Mouse (Mus musculus) forebrain, embryonic 16.5 days (tissue): ENCODE data around the gene Dnmbp. TPM values are rescaled to one million over a fixed set of nuclear protein-coding genes. Genes with fewer than 3 reads are reported as not detected.

Experiments
- ATAC-seq: fragments of 200-750 bp; cut with Nextera tagmentation; 2 replicates; pipeline ENCODE4 v1.8.0; 2017; ENCODE audit warnings: mild to moderate bottlenecking, moderate library complexity
- H3K27ac ChIP-seq: fragments of 300-500 bp; sonication (generic); 2 replicates; pipeline ENCODE4 v1.5.1; 2014; ENCODE audit warnings: low read length, control low read depth
- H3K27me3 ChIP-seq: fragments of 300-500 bp; sonication (generic); replicated peaks from 2 replicates; pipeline ENCODE4 v1.6.1; 2014; ENCODE audit warnings: low read length; ENCODE audit not compliant: control insufficient read depth, insufficient read depth
- H3K36me3 ChIP-seq: fragments of 300-500 bp; sonication (generic); 2 replicates; pipeline ENCODE4 v1.6.1; 2014; ENCODE audit not compliant: control insufficient read depth, insufficient read depth
- H3K4me1 ChIP-seq: fragments of 300-500 bp; sonication (generic); replicated peaks from 2 replicates; pipeline ENCODE4 v1.6.1; 2014; ENCODE audit warnings: low read length; ENCODE audit not compliant: control insufficient read depth, insufficient read depth
- H3K4me2 ChIP-seq: fragments of 300-500 bp; sonication (generic); 2 replicates; pipeline ENCODE4 v1.6.1; 2014; ENCODE audit warnings: mild to moderate bottlenecking, low read length, control low read depth
- H3K4me3 ChIP-seq: fragments of 300-500 bp; sonication (generic); replicated peaks from 2 replicates; pipeline ENCODE4 v1.5.1; 2014; ENCODE audit warnings: mild to moderate bottlenecking, low read length, control low read depth
- H3K9ac ChIP-seq: fragments of 300-500 bp; sonication (generic); replicated peaks from 2 replicates; pipeline ENCODE4 v1.6.1; 2014; ENCODE audit warnings: low read depth, low read length, control low read depth
- H3K9me3 ChIP-seq: fragments of 300-500 bp; sonication (generic); 2 replicates; pipeline ENCODE4 v1.6.1; 2016; ENCODE audit warnings: low read length; ENCODE audit not compliant: control insufficient read depth
- WGBS: fragments of 180-500 bp; shearing (Covaris S2); extraction: QIAGEN DNeasy Blood & Tissue Kit; methylation state at CpG from one replicate; pipeline ENCODE4 v1.1.7; 2014; 5-methylcytosine and 5-hydroxymethylcytosine counted together
- polyA plus RNA-seq: library from polyadenylated mRNA; unstranded; fragments of >200 nt; fragmentation: Nextera tagmentation; extraction: Ambion mirVana; gene quantifications from 2 replicates; pipeline ENCODE4 v1.2.1, GENCODE M21; 2015

Gene Dnmbp
- 7.3 and 8.3 TPM in 2 replicates for polyA plus RNA-seq

GRCm38 (mm10) chr19:43939769-43940689 is at the start of gene Dnmbp:
TSS of gene Dnmbp (minus strand) at chr19:43940191.
- no peaks in the 10 kb centered on the region for H3K9me3 ChIP-seq
- H3K4me2 ChIP-seq, result peak within 1 kb of the TSS; percentile 71
- H3K27ac ChIP-seq, result no peak within 1 kb of the TSS
- peak; percentile 90 for ATAC-seq
- no peaks in the 10 kb centered on the region for H3K27me3 ChIP-seq
- H3K4me1 ChIP-seq, result 0 out of 2 replicates have a peak, but pooled peaks cover 7% of the 10 kb centered on the region
- H3K9ac ChIP-seq, result peak within 1 kb of the TSS; percentile 77
- H3K4me3 ChIP-seq, result peak within 1 kb of the TSS; percentile 74
- no peaks in the 10 kb centered on the region for H3K36me3 ChIP-seq
- 7% methylated on average over 52 of the region's 94 CpGs for WGBS

GRCm38 (mm10) chr19:43986069-43986794 is 46.2 kb upstream of the Dnmbp start, which contains the start of gene Cpn1:
TSS of gene Cpn1 (minus strand) at chr19:43986556.
- ATAC-seq, result no peak
- no peaks in the 10 kb centered on the region for H3K9me3 ChIP-seq
- no peaks in the 10 kb centered on the region for H3K27me3 ChIP-seq
- no peak within 1 kb of the TSS for H3K9ac ChIP-seq
- WGBS, result 15% methylated on average over 30 of the region's 30 CpGs
- no peaks in the 10 kb centered on the region for H3K36me3 ChIP-seq
- H3K4me3 ChIP-seq, result no peak within 1 kb of the TSS
- H3K4me2 ChIP-seq, result peak within 1 kb of the TSS; percentile 25; the same call in 1 of the 2 replicates
- no peaks in the 10 kb centered on the region for H3K4me1 ChIP-seq
- no peak within 1 kb of the TSS for H3K27ac ChIP-seq

GRCm38 (mm10) chr19:43981992-43982391 is 42.0 kb upstream of the Dnmbp start:
- Histone ChIP-seq H3K4me3 (no peak overlapping the region), H3K36me3 (no peaks in the 10 kb centered on the region), H3K4me2 (no peak overlapping the region), H3K4me1 (no peaks in the 10 kb centered on the region), H3K9ac (no peak overlapping the region), H3K27me3 (no peaks in the 10 kb centered on the region), H3K27ac (no peak overlapping the region), H3K9me3 (no peaks in the 10 kb centered on the region)
- 91% methylated on average over 5 of the region's 5 CpGs for WGBS
- no peak for ATAC-seq

DNA sequence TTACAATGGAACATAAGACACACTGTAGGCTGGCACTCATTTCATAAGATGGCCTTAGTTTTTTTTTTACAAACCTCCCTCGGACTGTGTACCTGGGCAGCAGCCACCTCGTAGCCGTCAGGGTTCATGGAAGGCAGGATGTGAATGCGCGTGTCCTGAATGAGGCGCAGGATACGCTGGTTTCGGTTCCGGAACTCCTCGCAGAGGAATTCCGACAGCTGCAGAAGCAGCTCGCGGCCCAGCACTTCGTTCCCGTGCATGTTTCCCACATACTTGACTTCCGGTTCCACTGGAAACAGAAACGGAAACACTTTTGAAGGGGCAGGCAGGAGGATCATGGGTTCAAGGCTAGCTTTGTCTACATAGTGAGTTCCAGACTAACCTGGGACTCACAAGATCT is 40.7 kb upstream of the Dnmbp start:
- no peak overlapping the region for H3K27ac ChIP-seq
- no peaks in the 10 kb centered on the region for H3K9me3 ChIP-seq
- no peak overlapping the region for H3K4me2 ChIP-seq
- no peak for ATAC-seq
- no peaks in the 10 kb centered on the region for H3K27me3 ChIP-seq
- 97% methylated on average over 17 of the region's 17 CpGs for WGBS
- no peak overlapping the region for H3K4me3 ChIP-seq
- H3K36me3 ChIP-seq, result no peaks in the 10 kb centered on the region
- no peak overlapping the region for H3K9ac ChIP-seq
- no peaks in the 10 kb centered on the region for H3K4me1 ChIP-seq

DNA sequence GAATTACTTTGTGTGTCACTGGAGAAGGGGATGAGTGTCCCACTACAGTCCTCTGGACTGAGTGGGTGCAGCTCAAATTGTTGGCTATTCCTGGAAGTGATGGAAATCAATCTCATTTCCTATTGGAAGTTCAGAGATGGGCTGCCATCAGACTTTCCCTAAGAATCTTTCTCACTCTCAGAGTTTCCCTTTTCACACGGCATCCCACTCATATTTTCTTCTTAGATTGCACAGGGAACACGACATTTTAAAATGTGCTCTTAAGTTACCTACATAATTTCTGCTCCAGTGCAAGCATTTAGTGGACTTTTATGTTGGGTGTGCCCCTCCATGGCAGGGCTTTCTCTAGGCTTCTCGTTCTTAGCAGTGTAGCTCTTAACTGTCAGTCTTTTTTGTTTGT is 37.8 kb upstream of the Dnmbp start:
- H3K9me3 ChIP-seq, result no peaks in the 10 kb centered on the region
- WGBS, result 83% methylated on average over 3 of the region's 3 CpGs

DNA sequence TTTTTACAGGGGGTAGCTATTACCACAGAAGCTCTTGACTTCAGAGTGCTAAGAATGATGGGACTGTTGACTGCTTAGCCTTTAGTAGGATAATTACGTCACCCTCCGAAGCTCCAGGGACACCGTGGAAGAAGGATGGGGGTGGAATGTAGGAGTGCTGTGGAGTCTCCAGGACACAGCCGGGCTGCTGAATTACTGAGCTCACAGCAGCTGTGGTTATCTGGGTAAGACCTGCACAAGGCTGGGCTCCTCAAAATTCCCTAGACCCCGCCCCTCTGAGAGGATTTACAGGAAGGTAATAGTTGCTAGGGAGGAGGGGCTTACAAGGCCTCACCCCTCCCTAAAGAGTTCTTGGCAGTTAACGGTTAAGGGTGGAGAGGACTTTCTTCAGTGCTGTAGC is 36.7 kb upstream of the Dnmbp start:
- Histone ChIP-seq H3K4me2 (no peak overlapping the region), H3K9ac (no peak overlapping the region), H3K9me3 (no peaks in the 10 kb centered on the region), H3K4me1 (no peaks in the 10 kb centered on the region), H3K27me3 (no peaks in the 10 kb centered on the region), H3K4me3 (no peak overlapping the region), H3K36me3 (no peaks in the 10 kb centered on the region), H3K27ac (no peak overlapping the region)
- ATAC-seq, result no peak
- WGBS, result 85% methylated on average over 6 of the region's 6 CpGs

More for the DNA sequence above, 37.8 kb upstream of the Dnmbp start:
- Histone ChIP-seq H3K4me1 (no peaks in the 10 kb centered on the region), H3K36me3 (no peaks in the 10 kb centered on the region), H3K27ac (no peak overlapping the region), H3K4me3 (no peak overlapping the region), H3K4me2 (no peak overlapping the region), H3K27me3 (no peaks in the 10 kb centered on the region), H3K9ac (no peak overlapping the region)
- ATAC-seq, result no peak

DNA sequence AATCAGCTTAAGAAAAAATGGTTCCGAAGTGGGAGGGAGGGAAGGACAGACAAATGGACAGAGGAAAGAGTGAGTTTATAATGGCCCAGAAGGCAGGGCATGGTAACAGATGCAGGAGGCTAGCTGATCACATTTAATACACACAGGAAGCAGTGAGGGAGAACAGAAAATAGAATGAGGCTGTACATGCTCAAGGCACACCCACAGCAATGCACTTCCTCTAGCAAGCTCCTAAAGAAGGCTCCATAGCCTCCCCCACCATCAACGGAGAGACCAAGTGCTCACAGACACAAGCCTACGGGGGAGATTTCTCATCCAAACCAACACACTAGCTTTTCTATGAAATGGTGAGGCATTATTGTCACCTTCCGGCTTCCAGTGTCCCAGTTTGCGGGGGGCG is 34.2 kb upstream of the Dnmbp start:
- Histone ChIP-seq H3K9me3 (no peaks in the 10 kb centered on the region), H3K27me3 (no peaks in the 10 kb centered on the region), H3K36me3 (no peaks in the 10 kb centered on the region), H3K4me1 (no peaks in the 10 kb centered on the region), H3K27ac (no peak overlapping the region), H3K4me2 (no peak overlapping the region), H3K9ac (no peak overlapping the region), H3K4me3 (no peak overlapping the region)
- 92% methylated on average over 6 of the region's 6 CpGs for WGBS
- ATAC-seq, result no peak

GRCm38 (mm10) chr19:43973711-43974110 is 33.7 kb upstream of the Dnmbp start:
- Histone ChIP-seq H3K4me2 (no peak overlapping the region), H3K9ac (no peak overlapping the region), H3K9me3 (no peaks in the 10 kb centered on the region), H3K27ac (no peak overlapping the region), H3K4me1 (no peaks in the 10 kb centered on the region), H3K4me3 (no peak overlapping the region), H3K27me3 (no peaks in the 10 kb centered on the region), H3K36me3 (no peaks in the 10 kb centered on the region)
- ATAC-seq, result no peak
- WGBS, result 87% methylated on average over 9 of the region's 9 CpGs

DNA sequence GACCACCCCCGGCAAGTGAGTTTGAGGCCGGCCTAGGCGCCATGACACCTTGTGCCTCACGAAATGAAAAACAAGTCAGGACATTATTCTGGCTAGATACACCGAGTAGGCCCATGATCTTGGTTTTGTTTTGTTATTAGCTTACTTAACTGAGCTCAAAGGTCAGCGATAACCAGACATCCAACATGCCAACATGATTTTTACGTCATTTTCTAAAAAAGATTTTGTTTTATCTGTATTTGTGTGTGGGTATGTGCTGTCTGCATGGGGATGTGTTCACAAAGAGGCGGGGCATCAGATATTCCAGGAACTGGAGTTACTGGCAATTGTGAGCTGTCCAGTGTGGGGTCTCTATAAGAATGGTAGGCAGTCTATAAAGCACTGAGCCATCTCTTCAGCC is 32.1 kb upstream of the Dnmbp start:
- Histone ChIP-seq H3K4me1 (no peaks in the 10 kb centered on the region), H3K27ac (no peak overlapping the region), H3K4me2 (no peak overlapping the region), H3K9ac (no peak overlapping the region), H3K27me3 (no peaks in the 10 kb centered on the region), H3K9me3 (no peaks in the 10 kb centered on the region), H3K4me3 (no peak overlapping the region), H3K36me3 (no peaks in the 10 kb centered on the region)
- WGBS, result 93% methylated on average over 8 of the region's 8 CpGs
- no peak for ATAC-seq
